Mouse (Mus musculus) hindbrain, embryonic 11.5 days (tissue): ENCODE results near the gene Fam173a. TPM values are rescaled to one million over a fixed set of nuclear protein-coding genes. Genes with fewer than 3 reads are reported as not detected.
"Not testable (repeated sequence)": the region's sequence is repeated elsewhere in the genome, so short reads cannot be mapped to it uniquely, and the experiment has no call there.

Experiments used
- ATAC-seq: fragments of 200-750 bp; cut with Nextera tagmentation; 2 replicates; pipeline ENCODE4 v1.8.0; 2017; ENCODE audit warnings: mild to moderate bottlenecking, moderate TSS enrichment, moderate library complexity; ENCODE audit not compliant: low FRiP score
- DNase-seq: peaks from one replicate; pipeline ENCODE4 v3.0.0-alpha.2; 2015; ENCODE audit warnings: low spot score
- H3K27ac ChIP-seq: fragments of 300-500 bp; sonication (generic); 2 replicates; pipeline ENCODE4 v1.5.1; 2014; ENCODE audit warnings: mild to moderate bottlenecking, low read depth, low read length
- H3K27me3 ChIP-seq: fragments of 300-500 bp; sonication (generic); 2 replicates; pipeline ENCODE4 v1.6.1; 2014; ENCODE audit warnings: mild to moderate bottlenecking, low read length, moderate library complexity, mixed read lengths; ENCODE audit not compliant: control insufficient read depth, insufficient read depth
- H3K36me3 ChIP-seq: fragments of 300-500 bp; sonication (generic); 2 replicates; pipeline ENCODE4 v1.6.1; 2014; ENCODE audit warnings: mild to moderate bottlenecking, low read length, moderate library complexity, mixed read lengths; ENCODE audit not compliant: control insufficient read depth, insufficient read depth
- H3K4me1 ChIP-seq: fragments of 300-500 bp; sonication (generic); replicated peaks from 2 replicates; pipeline ENCODE4 v1.6.1; 2014; ENCODE audit warnings: low read length, mixed read lengths; ENCODE audit not compliant: control insufficient read depth, insufficient read depth
- H3K4me2 ChIP-seq: fragments of 300-500 bp; sonication (generic); replicated peaks from 2 replicates; pipeline ENCODE4 v1.6.1; 2014; ENCODE audit warnings: mild to moderate bottlenecking, low read depth, low read length
- H3K4me3 ChIP-seq: fragments of 300-500 bp; sonication (generic); 2 replicates; pipeline ENCODE4 v1.5.1; 2014; ENCODE audit warnings: low read depth, low read length
- H3K9ac ChIP-seq: fragments of 300-500 bp; sonication (generic); 2 replicates; pipeline ENCODE4 v1.6.1; 2014; ENCODE audit warnings: low read depth, low read length
- H3K9me3 ChIP-seq: fragments of 300-500 bp; sonication (generic); 2 replicates; pipeline ENCODE4 v1.6.1; 2016; ENCODE audit warnings: low read length; ENCODE audit not compliant: control insufficient read depth
- WGBS: fragments of 180-500 bp; shearing (Covaris S2); extraction: QIAGEN DNeasy Blood & Tissue Kit; methylation state at CpG from one replicate; pipeline ENCODE4 v1.1.7; 2014; 5-methylcytosine and 5-hydroxymethylcytosine counted together
- polyA plus RNA-seq: library from polyadenylated mRNA; unstranded; fragments of >200 nt; fragmentation: Nextera tagmentation; extraction: Ambion mirVana; gene quantifications from 2 replicates; pipeline ENCODE4 v1.2.1, GENCODE M21; 2014

The Fam173a gene
- polyA plus RNA-seq, 1 experiment from 2014 or later: 70.9 TPM

GRCm38 (mm10) chr17:25754241-25754640 lies 38.5 kb downstream of the Fam173a start, which contains the start of gene Msln:
Gene Msln, minus strand, starts transcription at chr17:25754378.
- Histone ChIP-seq H3K9me3 (no peaks in the 10 kb centered on the region), H3K4me3 (no peak within 1 kb of the TSS), H3K4me1 (no peaks in the 10 kb centered on the region), H3K4me2 (no peak within 1 kb of the TSS), H3K27me3 (no peaks in the 10 kb centered on the region), H3K36me3 (no peaks in the 10 kb centered on the region), H3K27ac (no peak within 1 kb of the TSS), H3K9ac (no peak within 1 kb of the TSS)
- WGBS: 85% methylated on average over 9 of the region's 9 CpGs
- DNase-seq: no peak
- no peak for ATAC-seq

GRCm38 (mm10) chr17:25751446-25751845 lies 41.3 kb downstream of the Fam173a start:
- DNase-seq (no peak), ATAC-seq (no peak)
- H3K4me3 ChIP-seq: no peak overlapping the region
- no peak overlapping the region for H3K4me2 ChIP-seq
- H3K27ac ChIP-seq: no peak overlapping the region
- no peaks in the 10 kb centered on the region for H3K9me3 ChIP-seq
- no peaks in the 10 kb centered on the region for H3K27me3 ChIP-seq
- no peaks in the 10 kb centered on the region for H3K36me3 ChIP-seq
- no peaks in the 10 kb centered on the region for H3K4me1 ChIP-seq
- 80% methylated on average over 5 of the region's 5 CpGs for WGBS
- no peak overlapping the region for H3K9ac ChIP-seq

GRCm38 (mm10) chr17:25749314-25749713 lies 43.4 kb downstream of the Fam173a start:
- Histone ChIP-seq H3K27me3 (no peaks in the 10 kb centered on the region), H3K9me3 (no peaks in the 10 kb centered on the region), H3K27ac (no peak overlapping the region), H3K36me3 (no peaks in the 10 kb centered on the region), H3K4me2 (no peak overlapping the region), H3K9ac (no peak overlapping the region), H3K4me3 (no peak overlapping the region), H3K4me1 (no peaks in the 10 kb centered on the region)
- 87% methylated on average over 6 of the region's 6 CpGs for WGBS
- ATAC-seq (no peak), DNase-seq (no peak)

- Histone ChIP-seq H3K4me1 (no peaks in the 10 kb centered on the region), H3K4me3 (no peak overlapping the region), H3K36me3 (no peaks in the 10 kb centered on the region), H3K9me3 (no peaks in the 10 kb centered on the region), H3K27ac (no peak overlapping the region), H3K9ac (no peak overlapping the region), H3K27me3 (no peaks in the 10 kb centered on the region), H3K4me2 (no peak overlapping the region)
- no peak for DNase-seq
- 95% methylated on average over 4 of the region's 4 CpGs for WGBS
- no peak for ATAC-seq
These were observed 44.5 kb downstream of the Fam173a start for GRCm38 (mm10) chr17:25748238-25748637.

GRCm38 (mm10) chr17:25744311-25744710 lies 48.4 kb downstream of the Fam173a start:
- no peak overlapping the region for H3K4me2 ChIP-seq
- no peaks in the 10 kb centered on the region for H3K36me3 ChIP-seq
- ATAC-seq (no peak), DNase-seq (no peak)
- H3K27ac ChIP-seq: no peak overlapping the region
- no peaks in the 10 kb centered on the region for H3K9me3 ChIP-seq
- H3K27me3 ChIP-seq: no peaks in the 10 kb centered on the region
- no peaks in the 10 kb centered on the region for H3K4me1 ChIP-seq
- H3K4me3 ChIP-seq: no peak overlapping the region
- no peak overlapping the region for H3K9ac ChIP-seq
- 84% methylated on average over 10 of the region's 10 CpGs for WGBS

- Histone ChIP-seq H3K9ac (no peak overlapping the region), H3K27me3 (no peaks in the 10 kb centered on the region), H3K4me3 (no peak overlapping the region), H3K9me3 (no peaks in the 10 kb centered on the region), H3K27ac (no peak overlapping the region), H3K36me3 (no peaks in the 10 kb centered on the region), H3K4me1 (no peaks in the 10 kb centered on the region), H3K4me2 (no peak overlapping the region)
- 93% methylated on average over 9 of the region's 9 CpGs for WGBS
- ATAC-seq: no peak
- DNase-seq: no peak
These were observed 48.9 kb downstream of the Fam173a start for GRCm38 (mm10) chr17:25743831-25744230.

GRCm38 (mm10) chr17:25741471-25741870 lies 51.2 kb downstream of the Fam173a start:
- H3K9ac ChIP-seq: not testable (repeated sequence)

More at GRCm38 (mm10) chr17:25741471-25741870, 51.2 kb downstream of the Fam173a start:
- 72% methylated on average over 12 of the region's 12 CpGs for WGBS
- ATAC-seq, H3K4me2 ChIP-seq, H3K27me3 ChIP-seq, DNase-seq, H3K9me3 ChIP-seq, H3K27ac ChIP-seq, H3K4me1 ChIP-seq, H3K36me3 ChIP-seq, H3K4me3 ChIP-seq: not testable (repeated sequence)

Other genes with a start within 250 kb of the Fam173a start
- 7.1 TPM in 2 replicates for gene Sox8, start 222.2 kb downstream of the Fam173a start, polyA plus RNA-seq
- gene Lmf1, start 213.8 kb downstream of the Fam173a start, polyA plus RNA-seq: 23.1 and 26.9 TPM in 2 replicates
- gene Gng13, start 75.7 kb downstream of the Fam173a start, polyA plus RNA-seq: 1.8 and 2.5 TPM in 2 replicates
- 11.9 and 14.4 TPM in 2 replicates for gene Chtf18, start 65.5 kb downstream of the Fam173a start, polyA plus RNA-seq
- gene Rpusd1, start 65.2 kb downstream of the Fam173a start, polyA plus RNA-seq: 17.2 and 18.0 TPM in 2 replicates
- gene Mslnl, start 56.9 kb downstream of the Fam173a start, polyA plus RNA-seq: not detected in 2 replicates
- gene Msln, start 38.5 kb downstream of the Fam173a start, polyA plus RNA-seq: 0.25 TPM in 1 of 2 replicates, not detected in the other
- 19.9 and 23.2 TPM in 2 replicates for gene Narfl, start 19.1 kb downstream of the Fam173a start, polyA plus RNA-seq
- gene Haghl, start 7.2 kb downstream of the Fam173a start, polyA plus RNA-seq: 63.6 and 70.3 TPM in 2 replicates
- gene Ccdc78, start 6.3 kb downstream of the Fam173a start, polyA plus RNA-seq: 0.42 TPM in 1 of 2 replicates, not detected in the other
- 0.56 TPM in 1 of 2 replicates, not detected in the other for gene AC134908.4, start 2.8 kb upstream of the Fam173a start, polyA plus RNA-seq
- gene Metrn, start 4.2 kb upstream of the Fam173a start, polyA plus RNA-seq: 16.9 and 24.1 TPM in 2 replicates
- gene Fbxl16, start 16.2 kb upstream of the Fam173a start, polyA plus RNA-seq: 12.2 and 15.0 TPM in 2 replicates
- 22.0 and 23.5 TPM in 2 replicates for gene Wdr24, start 30.7 kb upstream of the Fam173a start, polyA plus RNA-seq
- 46.3 and 54.0 TPM in 2 replicates for gene Jmjd8, start 36.0 kb upstream of the Fam173a start, polyA plus RNA-seq
- 290 and 306 TPM in 2 replicates for gene Stub1, start 40.5 kb upstream of the Fam173a start, polyA plus RNA-seq
- 3.1 TPM in 2 replicates for gene Rhbdl1, start 44.4 kb upstream of the Fam173a start, polyA plus RNA-seq
- gene Gm20683, start 48.9 kb upstream of the Fam173a start, polyA plus RNA-seq: 1.3 and 1.7 TPM in 2 replicates
- gene Rhot2, start 52.0 kb upstream of the Fam173a start, polyA plus RNA-seq: 7.9 and 9.3 TPM in 2 replicates
- gene Wdr90, start 68.6 kb upstream of the Fam173a start, polyA plus RNA-seq: 13.4 and 14.3 TPM in 2 replicates
- gene Mcrip2, start 75.9 kb upstream of the Fam173a start, polyA plus RNA-seq: 7.0 and 8.3 TPM in 2 replicates
- 53.2 and 56.6 TPM in 2 replicates for gene Mettl26, start 82.2 kb upstream of the Fam173a start, polyA plus RNA-seq
- 0.71 and 1.3 TPM in 2 replicates for gene Wfikkn1, start 88.0 kb upstream of the Fam173a start, polyA plus RNA-seq
- gene Rab40c, start 126.8 kb upstream of the Fam173a start, polyA plus RNA-seq: 19.1 and 19.5 TPM in 2 replicates
- gene Pigq, start 152.0 kb upstream of the Fam173a start, polyA plus RNA-seq: 45.4 and 47.4 TPM in 2 replicates
- gene Nhlrc4, start 152.1 kb upstream of the Fam173a start, polyA plus RNA-seq: 0.15 and 0.27 TPM in 2 replicates
- 0.18 and 0.19 TPM in 2 replicates for gene A930017K11Rik, start 159.7 kb upstream of the Fam173a start, polyA plus RNA-seq
- 19.5 and 20.3 TPM in 2 replicates for gene Capn15, start 192.9 kb upstream of the Fam173a start, polyA plus RNA-seq